Mouse (Mus musculus): ENCODE measurements at regions not wholly inside any gene's neighbourhood (a gene's known extent, or its start where the extent isn't known, plus 50 kb on each side); places are given as distances from the start of the nearest gene placed in this dataset.

- no peak for ATAC-seq (replicated peaks; ENCODE audit: extremely low read depth, insufficient read depth, low FRiP score)
- 77% methylated on average over 6 of the region's 6 CpGs for WGBS
Observed at GRCm38 (mm10) chr10:17549711-17550637, 173.0 kb upstream of the Cited2 start.

GRCm38 (mm10) chr10:17550638-17551013, 172.4 kb upstream of the Cited2 start:
- 88% methylated on average over 6 of the region's 6 CpGs for WGBS
- Histone ChIP-seq H3K9me3 (replicated peaks; ENCODE audit: control insufficient read depth, low read length) (no peaks in the 10 kb centered on the region), H3K27me3 (ENCODE audit: control insufficient read depth, insufficient read depth, low read length) (no peaks in the 10 kb centered on the region)

More at GRCm38 (mm10) chr10:17549711-17550637, 173.0 kb upstream of the Cited2 start:
- H3K27ac ChIP-seq (ENCODE audit: low read length): no peak overlapping the region
- H3K27me3 ChIP-seq (ENCODE audit: control insufficient read depth, insufficient read depth, low read length): no peaks in the 10 kb centered on the region
- no peaks in the 10 kb centered on the region for H3K36me3 ChIP-seq (ENCODE audit: control insufficient read depth, insufficient read depth)
- no peaks in the 10 kb centered on the region for H3K9me3 ChIP-seq (replicated peaks; ENCODE audit: control insufficient read depth, low read length)
- no peak overlapping the region for H3K4me2 ChIP-seq (ENCODE audit: low read depth, low read length)
- no peak overlapping the region for H3K9ac ChIP-seq (ENCODE audit: low read length)
- H3K4me3 ChIP-seq (ENCODE audit: low read length): no peak overlapping the region
- peaks cover 3% of the 10 kb centered on the region; the same call in 1 of the 2 replicates for H3K4me1 ChIP-seq (ENCODE audit: control insufficient read depth, insufficient read depth, low read length)

GRCm38 (mm10) chr10:17551869-17552268, 171.1 kb upstream of the Cited2 start:
- H3K9me3 ChIP-seq (replicated peaks; ENCODE audit: control insufficient read depth, low read length): no peaks in the 10 kb centered on the region
- H3K27ac ChIP-seq (ENCODE audit: low read length): no peak overlapping the region
- no peak for ATAC-seq (replicated peaks; ENCODE audit: extremely low read depth, insufficient read depth, low FRiP score)
- no peaks in the 10 kb centered on the region for H3K27me3 ChIP-seq (ENCODE audit: control insufficient read depth, insufficient read depth, low read length)
- no peak overlapping the region for H3K9ac ChIP-seq (ENCODE audit: low read length)
- WGBS: 82% methylated on average over 6 of the region's 6 CpGs
- no peaks in the 10 kb centered on the region for H3K36me3 ChIP-seq (ENCODE audit: control insufficient read depth, insufficient read depth)
- peaks cover 3% of the 10 kb centered on the region; the same call in 1 of the 2 replicates for H3K4me1 ChIP-seq (ENCODE audit: control insufficient read depth, insufficient read depth, low read length)
- H3K4me2 ChIP-seq (ENCODE audit: low read depth, low read length): no peak overlapping the region
- H3K4me3 ChIP-seq (ENCODE audit: low read length): no peak overlapping the region

More at GRCm38 (mm10) chr10:17550638-17551013, 172.4 kb upstream of the Cited2 start:
- H3K9ac ChIP-seq (ENCODE audit: low read length): no peak overlapping the region
- H3K27ac ChIP-seq (ENCODE audit: low read length): no peak overlapping the region
- ATAC-seq (replicated peaks; ENCODE audit: extremely low read depth, insufficient read depth, low FRiP score): no peak
- peaks cover 3% of the 10 kb centered on the region; the same call in 1 of the 2 replicates for H3K4me1 ChIP-seq (ENCODE audit: control insufficient read depth, insufficient read depth, low read length)
- no peak overlapping the region for H3K4me3 ChIP-seq (ENCODE audit: low read length)
- H3K4me2 ChIP-seq (ENCODE audit: low read depth, low read length): no peak overlapping the region
- no peaks in the 10 kb centered on the region for H3K36me3 ChIP-seq (ENCODE audit: control insufficient read depth, insufficient read depth)

- Histone ChIP-seq H3K9me3 (replicated peaks; ENCODE audit: control insufficient read depth, low read length) (no peaks in the 10 kb centered on the region), H3K9ac (ENCODE audit: low read length) (no peak overlapping the region), H3K36me3 (ENCODE audit: control insufficient read depth, insufficient read depth) (no peaks in the 10 kb centered on the region), H3K4me3 (ENCODE audit: low read length) (no peak overlapping the region), H3K4me1 (ENCODE audit: control insufficient read depth, insufficient read depth, low read length) (peaks cover 3% of the 10 kb centered on the region; the same call in 1 of the 2 replicates), H3K27ac (ENCODE audit: low read length) (no peak overlapping the region), H3K4me2 (ENCODE audit: low read depth, low read length) (no peak overlapping the region), H3K27me3 (ENCODE audit: control insufficient read depth, insufficient read depth, low read length) (no peaks in the 10 kb centered on the region)
- no peak for ATAC-seq (replicated peaks; ENCODE audit: extremely low read depth, insufficient read depth, low FRiP score)
Observed at GRCm38 (mm10) chr10:17552277-17552676, 170.7 kb upstream of the Cited2 start.

GRCm38 (mm10) chr10:17556391-17556790, 166.6 kb upstream of the Cited2 start:
- Histone ChIP-seq H3K4me1 (ENCODE audit: control insufficient read depth, insufficient read depth, low read length) (peaks cover 4% of the 10 kb centered on the region; the same call in 1 of the 2 replicates), H3K36me3 (ENCODE audit: control insufficient read depth, insufficient read depth) (no peaks in the 10 kb centered on the region), H3K4me3 (ENCODE audit: low read length) (no peak overlapping the region), H3K9ac (ENCODE audit: low read length) (no peak overlapping the region), H3K4me2 (ENCODE audit: low read depth, low read length) (no peak overlapping the region), H3K27me3 (ENCODE audit: control insufficient read depth, insufficient read depth, low read length) (no peaks in the 10 kb centered on the region), H3K9me3 (replicated peaks; ENCODE audit: control insufficient read depth, low read length) (no peaks in the 10 kb centered on the region), H3K27ac (ENCODE audit: low read length) (no peak overlapping the region)
- ATAC-seq (replicated peaks; ENCODE audit: extremely low read depth, insufficient read depth, low FRiP score): no peak
- WGBS: 56% methylated on average over 4 of the region's 4 CpGs

- ATAC-seq (replicated peaks; ENCODE audit: extremely low read depth, insufficient read depth, low FRiP score): no peak
- peaks cover 16% of the 10 kb centered on the region for H3K4me1 ChIP-seq (ENCODE audit: control insufficient read depth, insufficient read depth, low read length)
- no peak overlapping the region for H3K4me2 ChIP-seq (ENCODE audit: low read depth, low read length)
- H3K27me3 ChIP-seq (ENCODE audit: control insufficient read depth, insufficient read depth, low read length): no peaks in the 10 kb centered on the region
- no peaks in the 10 kb centered on the region for H3K36me3 ChIP-seq (ENCODE audit: control insufficient read depth, insufficient read depth)
- 58% methylated on average over 5 of the region's 5 CpGs for WGBS
- H3K27ac ChIP-seq (ENCODE audit: low read length): peak overlapping the region; percentile 46; the same call in 1 of the 2 replicates
- no peak overlapping the region for H3K9ac ChIP-seq (ENCODE audit: low read length)
- H3K9me3 ChIP-seq (replicated peaks; ENCODE audit: control insufficient read depth, low read length): no peaks in the 10 kb centered on the region
- H3K4me3 ChIP-seq (ENCODE audit: low read length): no peak overlapping the region
Observed at GRCm38 (mm10) chr10:17559370-17559955, 163.6 kb upstream of the Cited2 start.

GRCm38 (mm10) chr10:17559980-17560379, 163.0 kb upstream of the Cited2 start:
- Histone ChIP-seq H3K9me3 (replicated peaks; ENCODE audit: control insufficient read depth, low read length) (no peaks in the 10 kb centered on the region), H3K27me3 (ENCODE audit: control insufficient read depth, insufficient read depth, low read length) (no peaks in the 10 kb centered on the region), H3K36me3 (ENCODE audit: control insufficient read depth, insufficient read depth) (no peaks in the 10 kb centered on the region), H3K27ac (ENCODE audit: low read length) (peak overlapping the region; percentile 60), H3K4me1 (ENCODE audit: control insufficient read depth, insufficient read depth, low read length) (peaks cover 16% of the 10 kb centered on the region), H3K4me2 (ENCODE audit: low read depth, low read length) (no peak overlapping the region), H3K4me3 (ENCODE audit: low read length) (no peak overlapping the region), H3K9ac (ENCODE audit: low read length) (no peak overlapping the region)
- 43% methylated on average over 3 of the region's 3 CpGs for WGBS
- ATAC-seq (replicated peaks; ENCODE audit: extremely low read depth, insufficient read depth, low FRiP score): no peak

GRCm38 (mm10) chr10:17561466-17561865, 161.6 kb upstream of the Cited2 start:
- 0 out of 2 replicates have a peak, but pooled peaks have one; percentile 41 for ATAC-seq (replicated peaks; ENCODE audit: extremely low read depth, insufficient read depth, low FRiP score)
- no peak overlapping the region for H3K4me3 ChIP-seq (ENCODE audit: low read length)
- no peaks in the 10 kb centered on the region for H3K27me3 ChIP-seq (ENCODE audit: control insufficient read depth, insufficient read depth, low read length)
- H3K27ac ChIP-seq (ENCODE audit: low read length): no peak overlapping the region
- WGBS: 60% methylated on average over 7 of the region's 7 CpGs
- H3K4me2 ChIP-seq (ENCODE audit: low read depth, low read length): no peak overlapping the region
- no peak overlapping the region for H3K9ac ChIP-seq (ENCODE audit: low read length)
- no peaks in the 10 kb centered on the region for H3K36me3 ChIP-seq (ENCODE audit: control insufficient read depth, insufficient read depth)
- H3K9me3 ChIP-seq (replicated peaks; ENCODE audit: control insufficient read depth, low read length): no peaks in the 10 kb centered on the region
- H3K4me1 ChIP-seq (ENCODE audit: control insufficient read depth, insufficient read depth, low read length): peaks cover 16% of the 10 kb centered on the region

GRCm38 (mm10) chr10:17561977-17562376, 161.0 kb upstream of the Cited2 start:
- H3K27ac ChIP-seq (ENCODE audit: low read length): 0 out of 2 replicates have a peak overlapping the region, but pooled peaks have one; percentile 29

More at GRCm38 (mm10) chr10:17561977-17562376, 161.0 kb upstream of the Cited2 start:
- ATAC-seq (replicated peaks; ENCODE audit: extremely low read depth, insufficient read depth, low FRiP score): no peak
- Histone ChIP-seq H3K9ac (ENCODE audit: low read length) (no peak overlapping the region), H3K4me1 (ENCODE audit: control insufficient read depth, insufficient read depth, low read length) (peaks cover 16% of the 10 kb centered on the region), H3K27me3 (ENCODE audit: control insufficient read depth, insufficient read depth, low read length) (no peaks in the 10 kb centered on the region), H3K36me3 (ENCODE audit: control insufficient read depth, insufficient read depth) (no peaks in the 10 kb centered on the region), H3K4me3 (ENCODE audit: low read length) (no peak overlapping the region), H3K9me3 (replicated peaks; ENCODE audit: control insufficient read depth, low read length) (no peaks in the 10 kb centered on the region), H3K4me2 (ENCODE audit: low read depth, low read length) (no peak overlapping the region)
- 64% methylated on average over 5 of the region's 5 CpGs for WGBS
